Mouse (Mus musculus): ENCODE results near the gene Htr5b. TPM values are rescaled to one million over a fixed set of nuclear protein-coding genes. Genes with fewer than 3 reads are reported as not detected.

Htr5b gene
- polyA plus RNA-seq (2014; fragmentation: Nextera tagmentation; extraction: Ambion mirVana) = 0.14 and 0.20 TPM in 2 replicates

- H3K4me3 ChIP-seq (ENCODE audit: low read depth, low read length) = peak within 1 kb of the TSS; percentile 30
- WGBS = under 1% methylated on average over 11 of the region's 11 CpGs
- DNase-seq (ENCODE audit: low spot score, missing footprints) (no peak), ATAC-seq (ENCODE audit: low FRiP score) (peak; percentile 94)
- H3K4me1 ChIP-seq (ENCODE audit: control insufficient read depth, insufficient read depth, low read length) = peaks cover 11% of the 10 kb centered on the region
- no peak within 1 kb of the TSS for H3K27ac ChIP-seq (ENCODE audit: low read depth, low read length)
- peak within 1 kb of the TSS; percentile 45 for H3K4me2 ChIP-seq
- H3K27me3 ChIP-seq (ENCODE audit: control insufficient read depth, insufficient read depth, low read length) = peaks cover 18% of the 10 kb centered on the region
- H3K9ac ChIP-seq (ENCODE audit: low read length) = no peak within 1 kb of the TSS
- no peaks in the 10 kb centered on the region for H3K9me3 ChIP-seq (ENCODE audit: control insufficient read depth, low read length)
- no peaks in the 10 kb centered on the region for H3K36me3 ChIP-seq (ENCODE audit: control insufficient read depth, insufficient read depth, low read length)
These were observed at the start of gene Htr5b for GRCm38 (mm10) chr1:121528399-121528720. Gene Htr5b (minus strand): TSS chr1:121528465.

GRCm38 (mm10) chr1:121577491-121577890, 49.2 kb upstream of the Htr5b start:
- no peak overlapping the region for H3K4me2 ChIP-seq
- no peaks in the 10 kb centered on the region for H3K9me3 ChIP-seq (ENCODE audit: control insufficient read depth, low read length)
- no peak overlapping the region for H3K9ac ChIP-seq (ENCODE audit: low read length)
- ATAC-seq (ENCODE audit: low FRiP score) = peak; percentile 58; the same call in 1 of the 2 replicates
- WGBS = 45% methylated on average over 1 of the region's 1 CpGs
- no peak overlapping the region for H3K4me3 ChIP-seq (ENCODE audit: low read depth, low read length)
- no peaks in the 10 kb centered on the region for H3K27me3 ChIP-seq (ENCODE audit: control insufficient read depth, insufficient read depth, low read length)
- no peak for DNase-seq (ENCODE audit: low spot score, missing footprints)
- no peak overlapping the region for H3K27ac ChIP-seq (ENCODE audit: low read depth, low read length)
- no peaks in the 10 kb centered on the region for H3K36me3 ChIP-seq (ENCODE audit: control insufficient read depth, insufficient read depth, low read length)
- H3K4me1 ChIP-seq (ENCODE audit: control insufficient read depth, insufficient read depth, low read length) = no peaks in the 10 kb centered on the region

- Histone ChIP-seq H3K4me2 (no peak overlapping the region), H3K4me3 (ENCODE audit: low read depth, low read length) (no peak overlapping the region), H3K36me3 (ENCODE audit: control insufficient read depth, insufficient read depth, low read length) (no peaks in the 10 kb centered on the region), H3K9me3 (ENCODE audit: control insufficient read depth, low read length) (no peaks in the 10 kb centered on the region), H3K4me1 (ENCODE audit: control insufficient read depth, insufficient read depth, low read length) (peaks cover 5% of the 10 kb centered on the region; the same call in 1 of the 2 replicates), H3K27me3 (ENCODE audit: control insufficient read depth, insufficient read depth, low read length) (no peaks in the 10 kb centered on the region), H3K27ac (ENCODE audit: low read depth, low read length) (no peak overlapping the region), H3K9ac (ENCODE audit: low read length) (no peak overlapping the region)
- DNase-seq (ENCODE audit: low spot score, missing footprints) (no peak), ATAC-seq (ENCODE audit: low FRiP score) (no peak)
- 84% methylated on average over 7 of the region's 7 CpGs for WGBS
These were observed 42.3 kb upstream of the Htr5b start for GRCm38 (mm10) chr1:121570522-121570921.

- Histone ChIP-seq H3K27me3 (ENCODE audit: control insufficient read depth, insufficient read depth, low read length) (no peaks in the 10 kb centered on the region), H3K4me3 (ENCODE audit: low read depth, low read length) (peak within 1 kb of the TSS; percentile 64), H3K4me2 (peak within 1 kb of the TSS; percentile 74), H3K27ac (ENCODE audit: low read depth, low read length) (no peak within 1 kb of the TSS), H3K4me1 (ENCODE audit: control insufficient read depth, insufficient read depth, low read length) (peaks cover 5% of the 10 kb centered on the region; the same call in 1 of the 2 replicates), H3K9me3 (ENCODE audit: control insufficient read depth, low read length) (no peaks in the 10 kb centered on the region), H3K9ac (ENCODE audit: low read length) (peak within 1 kb of the TSS; percentile 76), H3K36me3 (ENCODE audit: control insufficient read depth, insufficient read depth, low read length) (peaks cover 8% of the 10 kb centered on the region; the same call in 1 of the 2 replicates)
- ATAC-seq (ENCODE audit: low FRiP score) (peak; percentile 97), DNase-seq (ENCODE audit: low spot score, missing footprints) (peak; percentile 100)
- WGBS = 6% methylated on average over 53 of the region's 53 CpGs
These were observed 39.5 kb upstream of the Htr5b start, which contains the start of gene Ddx18 for GRCm38 (mm10) chr1:121567521-121568489. Gene Ddx18 (minus strand): TSS chr1:121567989.

GRCm38 (mm10) chr1:121557861-121558260, 29.6 kb upstream of the Htr5b start:
- H3K27me3 ChIP-seq (ENCODE audit: control insufficient read depth, insufficient read depth, low read length) = no peaks in the 10 kb centered on the region
- no peaks in the 10 kb centered on the region for H3K9me3 ChIP-seq (ENCODE audit: control insufficient read depth, low read length)
- WGBS = 91% methylated on average over 5 of the region's 5 CpGs
- no peaks in the 10 kb centered on the region for H3K4me1 ChIP-seq (ENCODE audit: control insufficient read depth, insufficient read depth, low read length)
- H3K36me3 ChIP-seq (ENCODE audit: control insufficient read depth, insufficient read depth, low read length) = peaks cover 49% of the 10 kb centered on the region
- H3K4me2 ChIP-seq = no peak overlapping the region
- H3K27ac ChIP-seq (ENCODE audit: low read depth, low read length) = no peak overlapping the region
- DNase-seq (ENCODE audit: low spot score, missing footprints) (no peak), ATAC-seq (ENCODE audit: low FRiP score) (no peak)
- H3K9ac ChIP-seq (ENCODE audit: low read length) = no peak overlapping the region
- H3K4me3 ChIP-seq (ENCODE audit: low read depth, low read length) = no peak overlapping the region

GRCm38 (mm10) chr1:121551457-121551835, 23.2 kb upstream of the Htr5b start:
- no peak overlapping the region for H3K9ac ChIP-seq (ENCODE audit: low read length)
- no peaks in the 10 kb centered on the region for H3K4me1 ChIP-seq (ENCODE audit: control insufficient read depth, insufficient read depth, low read length)
- H3K36me3 ChIP-seq (ENCODE audit: control insufficient read depth, insufficient read depth, low read length) = peaks cover 23% of the 10 kb centered on the region
- H3K4me3 ChIP-seq (ENCODE audit: low read depth, low read length) = no peak overlapping the region
- no peak overlapping the region for H3K4me2 ChIP-seq
- ATAC-seq (ENCODE audit: low FRiP score) (peak; percentile 34; the same call in 1 of the 2 replicates), DNase-seq (ENCODE audit: low spot score, missing footprints) (peak; percentile 65)
- H3K9me3 ChIP-seq (ENCODE audit: control insufficient read depth, low read length) = no peaks in the 10 kb centered on the region
- 89% methylated on average over 7 of the region's 7 CpGs for WGBS
- no peaks in the 10 kb centered on the region for H3K27me3 ChIP-seq (ENCODE audit: control insufficient read depth, insufficient read depth, low read length)
- no peak overlapping the region for H3K27ac ChIP-seq (ENCODE audit: low read depth, low read length)

GRCm38 (mm10) chr1:121550801-121551456, 22.7 kb upstream of the Htr5b start:
- H3K4me1 ChIP-seq (ENCODE audit: control insufficient read depth, insufficient read depth, low read length) = no peaks in the 10 kb centered on the region
- no peaks in the 10 kb centered on the region for H3K27me3 ChIP-seq (ENCODE audit: control insufficient read depth, insufficient read depth, low read length)
- H3K4me3 ChIP-seq (ENCODE audit: low read depth, low read length) = no peak overlapping the region
- H3K36me3 ChIP-seq (ENCODE audit: control insufficient read depth, insufficient read depth, low read length) = peaks cover 23% of the 10 kb centered on the region
- DNase-seq (ENCODE audit: low spot score, missing footprints) (peak; percentile 62), ATAC-seq (ENCODE audit: low FRiP score) (peak; percentile 26; the same call in 1 of the 2 replicates)
- H3K9ac ChIP-seq (ENCODE audit: low read length) = no peak overlapping the region
- no peak overlapping the region for H3K4me2 ChIP-seq
- no peak overlapping the region for H3K27ac ChIP-seq (ENCODE audit: low read depth, low read length)
- H3K9me3 ChIP-seq (ENCODE audit: control insufficient read depth, low read length) = no peaks in the 10 kb centered on the region
- WGBS = 84% methylated on average over 16 of the region's 16 CpGs

- Histone ChIP-seq H3K9me3 (ENCODE audit: control insufficient read depth, low read length) (no peaks in the 10 kb centered on the region), H3K4me2 (no peak overlapping the region), H3K27ac (ENCODE audit: low read depth, low read length) (no peak overlapping the region), H3K36me3 (ENCODE audit: control insufficient read depth, insufficient read depth, low read length) (peaks cover 11% of the 10 kb centered on the region), H3K9ac (ENCODE audit: low read length) (no peak overlapping the region), H3K4me3 (ENCODE audit: low read depth, low read length) (no peak overlapping the region), H3K27me3 (ENCODE audit: control insufficient read depth, insufficient read depth, low read length) (no peaks in the 10 kb centered on the region), H3K4me1 (ENCODE audit: control insufficient read depth, insufficient read depth, low read length) (no peaks in the 10 kb centered on the region)
- DNase-seq (ENCODE audit: low spot score, missing footprints) = peak; percentile 68
- 69% methylated on average over 4 of the region's 4 CpGs for WGBS
- no peak for ATAC-seq (ENCODE audit: low FRiP score)
These were observed 21.2 kb upstream of the Htr5b start for GRCm38 (mm10) chr1:121549456-121549855.

- 90% methylated on average over 4 of the region's 4 CpGs for WGBS
- Histone ChIP-seq H3K4me3 (ENCODE audit: low read depth, low read length) (no peak overlapping the region), H3K9me3 (ENCODE audit: control insufficient read depth, low read length) (no peaks in the 10 kb centered on the region), H3K4me2 (no peak overlapping the region), H3K4me1 (ENCODE audit: control insufficient read depth, insufficient read depth, low read length) (no peaks in the 10 kb centered on the region), H3K36me3 (ENCODE audit: control insufficient read depth, insufficient read depth, low read length) (peaks cover 6% of the 10 kb centered on the region; the same call in 1 of the 2 replicates), H3K9ac (ENCODE audit: low read length) (no peak overlapping the region), H3K27me3 (ENCODE audit: control insufficient read depth, insufficient read depth, low read length) (no peaks in the 10 kb centered on the region), H3K27ac (ENCODE audit: low read depth, low read length) (no peak overlapping the region)
- ATAC-seq (ENCODE audit: low FRiP score) (no peak), DNase-seq (ENCODE audit: low spot score, missing footprints) (peak; percentile 37)
These were observed 20.4 kb upstream of the Htr5b start for GRCm38 (mm10) chr1:121548667-121549066.

All from midbrain, embryonic 11.5 days (tissue).